Mouse (Mus musculus): ENCODE measurements around the gene Nr4a1. TPM values are rescaled to one million over a fixed set of nuclear protein-coding genes. Genes with fewer than 3 reads are reported as not detected.

Nr4a1 gene
- polyA plus RNA-seq, 1 experiment from 2014 or later = 2.6 TPM

GRCm38 (mm10) chr15:101315378-101315777 lies 61.3 kb downstream of the Nr4a1 start:
- Histone ChIP-seq H3K36me3 (ENCODE audit: control insufficient read depth, insufficient read depth, low read length) (no peaks in the 10 kb centered on the region), H3K9me3 (ENCODE audit: control insufficient read depth, low read length) (no peaks in the 10 kb centered on the region), H3K4me3 (ENCODE audit: low read depth, low read length) (no peak overlapping the region), H3K4me2 (ENCODE audit: low read depth, low read length, severe bottlenecking) (no peak overlapping the region), H3K4me1 (replicated peaks; ENCODE audit: control insufficient read depth, insufficient read depth, low read length) (no peaks in the 10 kb centered on the region), H3K27ac (ENCODE audit: low read depth, low read length) (no peak overlapping the region), H3K9ac (ENCODE audit: low read length) (no peak overlapping the region), H3K27me3 (ENCODE audit: control insufficient read depth, insufficient read depth, low read length) (no peaks in the 10 kb centered on the region)
- 86% methylated on average over 4 of the region's 4 CpGs for WGBS
- ATAC-seq (replicated peaks; ENCODE audit: low FRiP score) = 0 out of 2 replicates have a peak, but pooled peaks have one; percentile 23
- DNase-seq (ENCODE audit: low spot score) = no peak

DNA sequence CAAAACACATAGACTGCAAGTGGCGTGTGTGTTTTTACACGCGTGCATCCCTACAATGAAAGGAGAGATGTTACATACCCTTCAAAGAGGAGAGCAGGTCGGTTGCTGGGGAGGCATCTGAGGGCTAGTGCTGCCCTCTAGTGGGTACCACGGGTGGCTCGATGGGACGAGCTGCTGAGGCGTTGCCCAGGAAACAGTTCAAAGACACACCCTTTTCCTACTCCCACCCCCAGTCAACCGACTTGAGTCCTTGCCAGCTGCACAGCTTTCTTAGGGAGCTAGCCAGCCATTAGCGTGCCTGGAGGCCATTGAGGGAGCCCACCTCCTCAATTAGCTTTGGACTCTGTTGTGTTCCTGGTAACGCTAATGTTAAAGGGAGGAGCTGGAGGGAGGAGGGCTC lies 61.8 kb downstream of the Nr4a1 start:
- no peak overlapping the region for H3K27ac ChIP-seq (ENCODE audit: low read depth, low read length)
- WGBS = 5% methylated on average over 11 of the region's 11 CpGs
- ATAC-seq (replicated peaks; ENCODE audit: low FRiP score) = peak; percentile 92

DNA sequence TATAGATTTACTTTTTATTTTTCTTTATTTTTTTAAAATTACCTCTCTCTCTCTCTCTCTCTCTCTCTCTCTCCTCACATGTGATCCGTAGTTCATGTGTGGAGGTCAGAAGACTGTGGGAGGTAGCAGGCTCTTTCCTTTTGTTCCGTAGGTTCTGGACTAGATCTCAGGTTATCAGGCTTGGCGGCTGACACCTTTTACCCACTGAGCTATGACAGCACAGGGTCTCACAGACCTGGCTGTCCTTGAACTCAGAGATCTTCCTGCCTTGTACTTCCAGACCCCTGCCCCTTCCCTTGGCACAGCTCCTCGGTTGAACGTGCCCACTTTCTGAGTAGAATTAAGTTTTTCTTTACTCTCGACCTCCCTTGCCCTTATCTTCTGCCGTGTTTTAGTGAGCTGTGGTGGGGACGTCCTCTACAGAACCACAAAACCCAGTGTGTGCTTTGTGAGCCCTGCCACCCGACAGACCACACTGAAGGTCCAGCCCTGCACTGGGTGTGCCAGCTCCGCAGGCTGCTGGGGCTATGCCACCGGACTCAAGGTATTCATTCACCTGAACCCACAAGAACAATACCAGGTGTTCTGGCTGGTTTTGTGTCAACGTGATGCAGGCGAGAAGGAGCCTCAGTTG lies 62.3 kb downstream of the Nr4a1 start:
- ATAC-seq (replicated peaks; ENCODE audit: low FRiP score) (peak; percentile 34), DNase-seq (ENCODE audit: low spot score) (no peak)
- Histone ChIP-seq H3K4me1 (replicated peaks; ENCODE audit: control insufficient read depth, insufficient read depth, low read length) (no peaks in the 10 kb centered on the region), H3K9me3 (ENCODE audit: control insufficient read depth, low read length) (no peaks in the 10 kb centered on the region), H3K4me3 (ENCODE audit: low read depth, low read length) (no peak overlapping the region), H3K4me2 (ENCODE audit: low read depth, low read length, severe bottlenecking) (0 out of 2 replicates have a peak overlapping the region, but pooled peaks have one; percentile 5), H3K27me3 (ENCODE audit: control insufficient read depth, insufficient read depth, low read length) (no peaks in the 10 kb centered on the region), H3K9ac (ENCODE audit: low read length) (no peak overlapping the region), H3K36me3 (ENCODE audit: control insufficient read depth, insufficient read depth, low read length) (no peaks in the 10 kb centered on the region), H3K27ac (ENCODE audit: low read depth, low read length) (no peak overlapping the region)
- WGBS = 74% methylated on average over 13 of the region's 13 CpGs

More for the DNA sequence above, 61.8 kb downstream of the Nr4a1 start:
- Histone ChIP-seq H3K27me3 (ENCODE audit: control insufficient read depth, insufficient read depth, low read length) (no peaks in the 10 kb centered on the region), H3K36me3 (ENCODE audit: control insufficient read depth, insufficient read depth, low read length) (no peaks in the 10 kb centered on the region), H3K9ac (ENCODE audit: low read length) (no peak overlapping the region), H3K9me3 (ENCODE audit: control insufficient read depth, low read length) (no peaks in the 10 kb centered on the region), H3K4me1 (replicated peaks; ENCODE audit: control insufficient read depth, insufficient read depth, low read length) (no peaks in the 10 kb centered on the region), H3K4me2 (ENCODE audit: low read depth, low read length, severe bottlenecking) (0 out of 2 replicates have a peak overlapping the region, but pooled peaks have one; percentile 5), H3K4me3 (ENCODE audit: low read depth, low read length) (no peak overlapping the region)
- peak; percentile 93 for DNase-seq (ENCODE audit: low spot score)

DNA sequence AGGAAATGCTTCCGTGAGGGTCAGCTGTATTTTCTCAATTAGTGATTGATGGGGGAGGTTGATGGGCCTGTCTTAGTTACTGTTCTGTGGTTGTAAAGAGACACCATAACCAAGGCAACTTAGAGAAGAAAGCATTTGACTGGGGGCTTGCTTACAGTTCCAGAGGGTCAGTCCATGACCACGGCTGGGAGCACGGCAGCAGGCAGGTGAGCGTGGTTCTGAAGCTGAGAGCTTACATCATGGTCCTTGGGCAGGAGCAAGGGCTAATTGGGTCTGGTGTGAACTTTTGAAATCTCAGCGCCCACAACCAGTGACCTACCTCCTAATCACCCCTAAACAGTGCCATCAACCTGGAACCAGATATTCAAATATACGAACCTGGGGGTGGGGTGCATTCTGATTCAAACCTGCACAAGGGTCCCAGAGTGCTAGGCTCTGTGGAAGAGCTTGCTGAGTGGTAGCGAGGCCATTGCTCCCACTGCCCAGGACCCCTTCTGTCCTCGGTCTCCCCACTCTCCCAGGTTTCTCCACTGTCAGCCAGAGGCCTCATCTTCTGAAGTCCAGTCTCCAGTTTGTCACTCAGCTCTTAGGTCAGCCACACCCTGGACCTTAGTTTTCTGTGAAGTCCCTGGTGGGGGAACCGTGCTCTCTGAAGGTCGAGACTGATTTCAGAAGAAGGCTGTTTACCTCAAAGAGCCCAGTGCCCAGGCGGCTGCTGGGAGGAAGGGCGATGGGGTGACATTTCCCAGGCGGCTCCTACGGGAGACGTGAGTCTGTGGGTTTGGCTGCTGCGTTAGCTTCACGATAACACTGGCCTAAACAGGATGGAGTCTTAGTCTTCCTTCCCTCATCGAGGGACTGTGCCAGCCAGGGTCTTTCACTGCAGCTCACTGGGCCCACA lies 63.1 kb downstream of the Nr4a1 start:
- no peak overlapping the region for H3K9ac ChIP-seq (ENCODE audit: low read length)
- 85% methylated on average over 18 of the region's 18 CpGs for WGBS
- ATAC-seq (replicated peaks; ENCODE audit: low FRiP score) = no peak
- H3K9me3 ChIP-seq (ENCODE audit: control insufficient read depth, low read length) = no peaks in the 10 kb centered on the region
- no peaks in the 10 kb centered on the region for H3K4me1 ChIP-seq (replicated peaks; ENCODE audit: control insufficient read depth, insufficient read depth, low read length)
- no peak for DNase-seq (ENCODE audit: low spot score)
- H3K4me3 ChIP-seq (ENCODE audit: low read depth, low read length) = no peak overlapping the region
- H3K27me3 ChIP-seq (ENCODE audit: control insufficient read depth, insufficient read depth, low read length) = no peaks in the 10 kb centered on the region
- no peak overlapping the region for H3K27ac ChIP-seq (ENCODE audit: low read depth, low read length)
- H3K4me2 ChIP-seq (ENCODE audit: low read depth, low read length, severe bottlenecking) = no peak overlapping the region
- no peaks in the 10 kb centered on the region for H3K36me3 ChIP-seq (ENCODE audit: control insufficient read depth, insufficient read depth, low read length)

GRCm38 (mm10) chr15:101317814-101318500 lies 63.9 kb downstream of the Nr4a1 start:
- no peak for DNase-seq (ENCODE audit: low spot score)
- no peaks in the 10 kb centered on the region for H3K9me3 ChIP-seq (ENCODE audit: control insufficient read depth, low read length)
- H3K27me3 ChIP-seq (ENCODE audit: control insufficient read depth, insufficient read depth, low read length) = no peaks in the 10 kb centered on the region

DNA sequence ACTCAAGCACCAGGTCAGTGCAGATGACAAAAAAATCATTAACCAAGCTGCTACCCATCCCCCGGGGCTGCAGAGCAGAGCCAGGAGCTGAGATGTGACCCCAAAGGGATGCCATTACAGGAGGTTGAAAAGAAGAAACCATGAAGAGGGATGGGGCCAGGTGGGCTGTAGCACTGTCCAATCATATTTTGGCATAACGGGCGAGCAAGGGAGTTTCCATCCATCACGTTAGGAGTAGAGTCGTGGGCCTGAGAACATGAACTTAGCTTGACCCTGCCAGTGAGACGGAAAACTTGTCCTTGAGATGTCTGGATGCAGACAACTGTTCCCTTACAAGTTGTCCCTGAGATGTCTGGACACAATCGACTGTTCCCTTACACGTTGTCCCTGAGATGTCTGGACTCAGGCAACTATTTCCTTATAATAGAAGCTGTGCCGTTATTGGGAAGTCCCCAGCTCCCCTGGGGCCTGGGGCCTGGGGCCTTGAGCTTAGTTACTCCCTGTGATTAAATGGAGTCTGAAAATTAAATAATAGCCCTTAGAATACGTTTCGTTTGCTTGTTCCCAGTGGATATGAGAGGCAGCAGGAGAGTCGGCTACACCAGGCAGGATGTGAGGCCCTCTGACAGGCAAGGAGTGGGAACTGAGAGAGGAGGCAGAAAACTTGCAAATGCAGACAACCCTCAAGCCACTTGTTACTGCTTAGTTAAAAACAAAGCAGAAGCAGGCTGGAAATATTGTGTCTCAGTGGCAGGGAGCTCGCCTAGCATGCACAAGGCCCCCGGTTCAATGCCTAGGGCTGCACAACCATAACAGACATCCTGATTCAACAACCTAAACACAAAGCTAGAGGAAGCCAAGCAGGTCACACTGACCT lies 65.1 kb downstream of the Nr4a1 start:
- no peaks in the 10 kb centered on the region for H3K36me3 ChIP-seq (ENCODE audit: control insufficient read depth, insufficient read depth, low read length)
- H3K4me2 ChIP-seq (ENCODE audit: low read depth, low read length, severe bottlenecking) = no peak overlapping the region
- H3K9me3 ChIP-seq (ENCODE audit: control insufficient read depth, low read length) = no peaks in the 10 kb centered on the region
- no peaks in the 10 kb centered on the region for H3K27me3 ChIP-seq (ENCODE audit: control insufficient read depth, insufficient read depth, low read length)
- no peak overlapping the region for H3K4me3 ChIP-seq (ENCODE audit: low read depth, low read length)
- H3K4me1 ChIP-seq (replicated peaks; ENCODE audit: control insufficient read depth, insufficient read depth, low read length) = no peaks in the 10 kb centered on the region
- DNase-seq (ENCODE audit: low spot score) = no peak
- no peak overlapping the region for H3K27ac ChIP-seq (ENCODE audit: low read depth, low read length)
- no peak for ATAC-seq (replicated peaks; ENCODE audit: low FRiP score)
- WGBS = 72% methylated on average over 14 of the region's 14 CpGs
- no peak overlapping the region for H3K9ac ChIP-seq (ENCODE audit: low read length)

More at GRCm38 (mm10) chr15:101317814-101318500, 63.9 kb downstream of the Nr4a1 start:
- H3K4me3 ChIP-seq (ENCODE audit: low read depth, low read length) = no peak overlapping the region
- H3K36me3 ChIP-seq (ENCODE audit: control insufficient read depth, insufficient read depth, low read length) = no peaks in the 10 kb centered on the region
- no peak for ATAC-seq (replicated peaks; ENCODE audit: low FRiP score)
- H3K4me2 ChIP-seq (ENCODE audit: low read depth, low read length, severe bottlenecking) = no peak overlapping the region
- WGBS = 71% methylated on average over 2 of the region's 2 CpGs
- H3K9ac ChIP-seq (ENCODE audit: low read length) = no peak overlapping the region
- H3K27ac ChIP-seq (ENCODE audit: low read depth, low read length) = no peak overlapping the region
- H3K4me1 ChIP-seq (replicated peaks; ENCODE audit: control insufficient read depth, insufficient read depth, low read length) = no peaks in the 10 kb centered on the region

- 92% methylated on average over 6 of the region's 6 CpGs for whole genome bisulfite sequencing
- H3K4me2 ChIP-seq (ENCODE audit: low read depth, low read length, severe bottlenecking) = no peak overlapping the region
- ATAC-seq (replicated peaks; ENCODE audit: low FRiP score) = no peak
Observed at GRCm38 (mm10) chr15:101320010-101320617, 66.0 kb downstream of the Nr4a1 start.

More at GRCm38 (mm10) chr15:101320010-101320617, 66.0 kb downstream of the Nr4a1 start:
- no peak overlapping the region for H3K4me3 ChIP-seq (ENCODE audit: low read depth, low read length)
- no peaks in the 10 kb centered on the region for H3K4me1 ChIP-seq (replicated peaks; ENCODE audit: control insufficient read depth, insufficient read depth, low read length)
- no peaks in the 10 kb centered on the region for H3K9me3 ChIP-seq (ENCODE audit: control insufficient read depth, low read length)
- H3K9ac ChIP-seq (ENCODE audit: low read length) = no peak overlapping the region
- DNase-seq (ENCODE audit: low spot score) = no peak
- H3K27me3 ChIP-seq (ENCODE audit: control insufficient read depth, insufficient read depth, low read length) = no peaks in the 10 kb centered on the region
- no peak overlapping the region for H3K27ac ChIP-seq (ENCODE audit: low read depth, low read length)
- no peaks in the 10 kb centered on the region for H3K36me3 ChIP-seq (ENCODE audit: control insufficient read depth, insufficient read depth, low read length)

All from forebrain, embryonic 11.5 days (tissue).